Mouse (Mus musculus) forebrain, postnatal 0 days (tissue): ENCODE data around the gene Ifit3. TPM values are rescaled to one million over a fixed set of nuclear protein-coding genes. Genes with fewer than 3 reads are reported as not detected.
"Not testable (repeated sequence)": the region's sequence is repeated elsewhere in the genome, so short reads cannot be mapped to it uniquely, and the experiment has no call there.

Experiments used
- ATAC-seq: fragments of 200-750 bp; cut with Nextera tagmentation; 2 replicates; pipeline ENCODE4 v1.8.0; 2017; ENCODE audit warnings: mild to moderate bottlenecking, moderate library complexity
- DNase-seq: peaks from one replicate; pipeline ENCODE4 v3.0.0-alpha.2; 2015
- H3K27ac ChIP-seq: fragments of 300-500 bp; sonication (generic); 2 replicates; pipeline ENCODE4 v1.5.1; 2014; ENCODE audit warnings: low read depth, mild to moderate bottlenecking, antibody characterized with exemption, low read length, moderate library complexity, mixed read lengths
- H3K27me3 ChIP-seq: fragments of 300-500 bp; sonication (generic); 2 replicates; pipeline ENCODE4 v1.6.1; 2014; ENCODE audit warnings: mild to moderate bottlenecking, low read length, mixed read lengths; ENCODE audit not compliant: insufficient read depth
- H3K36me3 ChIP-seq: fragments of 300-500 bp; sonication (generic); 2 replicates; pipeline ENCODE4 v1.6.1; 2014; ENCODE audit warnings: mild to moderate bottlenecking, moderate library complexity; ENCODE audit not compliant: insufficient read depth
- H3K4me1 ChIP-seq: fragments of 300-500 bp; sonication (generic); 2 replicates; pipeline ENCODE4 v1.6.1; 2014; ENCODE audit warnings: antibody characterized with exemption; ENCODE audit not compliant: insufficient read depth
- H3K4me2 ChIP-seq: fragments of 300-500 bp; sonication (generic); 2 replicates; pipeline ENCODE4 v1.6.1; 2014; ENCODE audit warnings: low read depth, mild to moderate bottlenecking, moderate library complexity
- H3K4me3 ChIP-seq: fragments of 300-500 bp; sonication (generic); 2 replicates; pipeline ENCODE4 v1.5.1; 2014; ENCODE audit warnings: low read depth, low read length, mixed read lengths
- H3K9ac ChIP-seq: fragments of 300-500 bp; sonication (generic); 2 replicates; pipeline ENCODE4 v1.6.1; 2014; ENCODE audit warnings: mild to moderate bottlenecking
- H3K9me3 ChIP-seq: fragments of 300-500 bp; sonication (generic); 2 replicates; pipeline ENCODE4 v1.6.1; 2016; ENCODE audit warnings: low read length
- CTCF ChIP-seq: sonication (generic); IDR thresholded peaks from 2 replicates; pipeline ENCODE4 v1.5.1; 2016; ENCODE audit warnings: antibody characterized with exemption, control low read depth, low read depth
- WGBS: fragments of 180-500 bp; shearing (Covaris S2); extraction: QIAGEN DNeasy Blood & Tissue Kit; methylation state at CpG from one replicate; pipeline ENCODE4 v1.1.7; 2014; 5-methylcytosine and 5-hydroxymethylcytosine counted together
- polyA plus RNA-seq: library from polyadenylated mRNA; unstranded; fragments of >200 nt; fragmentation: Nextera tagmentation; extraction: Ambion mirVana; gene quantifications from 2 replicates; pipeline ENCODE4 v1.2.1, GENCODE M21; 2015
- total RNA-seq: library from RNA; depleted of rRNA; stranded (reverse); fragments of >200 nt; gene quantifications from 2 replicates; pipeline ENCODE4 v1.2.3, GENCODE M21; 2014

The Ifit3 gene
- total and polyA plus RNA-seq, 2 experiments from 2014 or later: 2.3 to 2.7 TPM

- no peaks in the 10 kb centered on the region for H3K27me3 ChIP-seq
- no peaks in the 10 kb centered on the region for H3K4me1 ChIP-seq
- H3K27ac ChIP-seq: no peak overlapping the region
- H3K9me3 ChIP-seq: no peaks in the 10 kb centered on the region
- ATAC-seq: no peak; the same call in 1 of the 2 replicates
- no peak for DNase-seq
- H3K4me3 ChIP-seq: no peak overlapping the region
- no peak overlapping the region for H3K4me2 ChIP-seq
- 75% methylated on average over 4 of the region's 4 CpGs for WGBS
- no peak overlapping the region for H3K9ac ChIP-seq
- H3K36me3 ChIP-seq: no peaks in the 10 kb centered on the region; the same call in 1 of the 2 replicates
- no peak for TF ChIP-seq CTCF
Measured at GRCm38 (mm10) chr19:34569896-34570476, 13.3 kb upstream of the Ifit3 start.

- Histone ChIP-seq H3K4me3 (no peak overlapping the region), H3K36me3 (no peaks in the 10 kb centered on the region; the same call in 1 of the 2 replicates), H3K27me3 (no peaks in the 10 kb centered on the region), H3K4me2 (no peak overlapping the region), H3K27ac (no peak overlapping the region), H3K9ac (no peak overlapping the region), H3K9me3 (no peaks in the 10 kb centered on the region), H3K4me1 (no peaks in the 10 kb centered on the region)
- TF ChIP-seq CTCF: no peak
- no peak for DNase-seq
- WGBS: 93% methylated on average over 1 of the region's 1 CpGs
- no peak for ATAC-seq
Measured at GRCm38 (mm10) chr19:34571080-34571479, 12.3 kb upstream of the Ifit3 start.

- H3K4me1 ChIP-seq: no peaks in the 10 kb centered on the region
- ATAC-seq (no peak), DNase-seq (no peak)
- no peak overlapping the region for H3K4me2 ChIP-seq
- no peak for TF ChIP-seq CTCF
- no peak overlapping the region for H3K4me3 ChIP-seq
- H3K36me3 ChIP-seq: no peaks in the 10 kb centered on the region; the same call in 1 of the 2 replicates
- no peaks in the 10 kb centered on the region for H3K27me3 ChIP-seq
- no peak overlapping the region for H3K27ac ChIP-seq
- no peak overlapping the region for H3K9ac ChIP-seq
- WGBS: 93% methylated on average over 5 of the region's 5 CpGs
- no peaks in the 10 kb centered on the region for H3K9me3 ChIP-seq
Measured at GRCm38 (mm10) chr19:34573650-34574049, 9.7 kb upstream of the Ifit3 start.

GRCm38 (mm10) chr19:34577121-34577520 lies 6.2 kb upstream of the Ifit3 start:
- H3K36me3 ChIP-seq: no peaks in the 10 kb centered on the region; the same call in 1 of the 2 replicates
- no peak overlapping the region for H3K9ac ChIP-seq
- DNase-seq (no peak), ATAC-seq (no peak)
- WGBS: 50% methylated on average over 1 of the region's 1 CpGs
- no peaks in the 10 kb centered on the region for H3K4me1 ChIP-seq
- no peaks in the 10 kb centered on the region for H3K9me3 ChIP-seq
- no peak for TF ChIP-seq CTCF
- no peak overlapping the region for H3K4me3 ChIP-seq
- no peaks in the 10 kb centered on the region for H3K27me3 ChIP-seq
- H3K4me2 ChIP-seq: no peak overlapping the region
- no peak overlapping the region for H3K27ac ChIP-seq

GRCm38 (mm10) chr19:34582696-34583095 lies 635 bp upstream of the Ifit3 start:
- WGBS: 64% methylated on average over 2 of the region's 2 CpGs
- not testable (repeated sequence) for H3K4me3 ChIP-seq, H3K27ac ChIP-seq, H3K9ac ChIP-seq, H3K36me3 ChIP-seq, H3K4me2 ChIP-seq, DNase-seq, ATAC-seq, H3K4me1 ChIP-seq, H3K27me3 ChIP-seq, H3K9me3 ChIP-seq

- not testable (repeated sequence) for H3K4me3 ChIP-seq, H3K9me3 ChIP-seq, ATAC-seq, H3K27ac ChIP-seq, H3K27me3 ChIP-seq, H3K36me3 ChIP-seq, H3K9ac ChIP-seq, H3K4me1 ChIP-seq, H3K4me2 ChIP-seq
- WGBS: 77% methylated on average over 5 of the region's 5 CpGs
- peak; percentile 6 for DNase-seq
- peak; percentile 22; the same call in 1 of the 2 replicates for TF ChIP-seq CTCF
Measured at GRCm38 (mm10) chr19:34585740-34586458, 2.6 kb downstream of the Ifit3 start.

- not testable (repeated sequence) for H3K27ac ChIP-seq, H3K36me3 ChIP-seq, H3K4me2 ChIP-seq, H3K4me3 ChIP-seq, H3K27me3 ChIP-seq, H3K9me3 ChIP-seq, H3K9ac ChIP-seq, DNase-seq, H3K4me1 ChIP-seq
- ATAC-seq: peak; percentile 53
- 82% methylated on average over 6 of the region's 12 CpGs for whole genome bisulfite sequencing
Measured at GRCm38 (mm10) chr19:34587898-34588692, 4.8 kb downstream of the Ifit3 start.
